Mouse (Mus musculus) heart, adult 2 months (tissue): ENCODE data around the gene Prkch. TPM values are rescaled to one million over a fixed set of nuclear protein-coding genes. Genes with fewer than 3 reads are reported as not detected.

Experiments
- DNase-seq, 2 experiments: peaks; one replicate each; pipeline ENCODE4 v3.0.0; 2021
- H3K27ac ChIP-seq: fragments of 200-600 bp; 2 replicates; pipeline ENCODE4 v1.8.1; 2022
- H3K27me3 ChIP-seq: fragments of 200-500 bp; 2 replicates; pipeline ENCODE4 v1.6.1; 2012; ENCODE audit warnings: mild to moderate bottlenecking, low read length, inconsistent platforms, mixed read lengths; ENCODE audit not compliant: control insufficient read depth, insufficient read depth
- H3K36me3 ChIP-seq: fragments of 200-500 bp; 2 replicates; pipeline ENCODE4 v1.6.1; 2012; ENCODE audit warnings: low read length, inconsistent platforms; ENCODE audit not compliant: control insufficient read depth, insufficient read depth
- H3K4me1 ChIP-seq: fragments of 200-500 bp; 2 replicates; pipeline ENCODE4 v1.6.1; 2011; ENCODE audit warnings: low read length; ENCODE audit not compliant: control insufficient read depth, insufficient read depth
- H3K4me3 ChIP-seq: fragments of 200-600 bp; 2 replicates; pipeline ENCODE4 v1.8.1; 2022
- H3K79me2 ChIP-seq: fragments of 200-500 bp; replicated peaks from 2 replicates; pipeline ENCODE4 v1.6.1; 2012; ENCODE audit warnings: mild to moderate bottlenecking, inconsistent platforms, low read length, moderate library complexity, mixed read lengths; ENCODE audit not compliant: control insufficient read depth, insufficient read depth
- H3K9ac ChIP-seq: fragments of 200-500 bp; 2 replicates; pipeline ENCODE4 v1.6.1; 2012; ENCODE audit warnings: low read depth, mild to moderate bottlenecking, control low read depth, inconsistent platforms, low read length, mixed read lengths
- CTCF ChIP-seq: fragments of 200-600 bp; IDR thresholded peaks from 2 replicates; pipeline ENCODE4 v1.8.1; 2022; ENCODE audit warnings: antibody characterized with exemption, mild to moderate bottlenecking, moderate library complexity
- EP300 ChIP-seq: fragments of 200-500 bp; IDR thresholded peaks from 2 replicates; pipeline ENCODE4 v1.6.1; 2011; ENCODE audit warnings: low read depth, low read length, control low read depth; ENCODE audit not compliant: insufficient read depth
- POLR2A ChIP-seq: fragments of 200-500 bp; IDR thresholded peaks from 2 replicates; pipeline ENCODE4 v1.6.1; 2011; ENCODE audit warnings: mild to moderate bottlenecking, low read depth, low read length, control low read depth; ENCODE audit not compliant: insufficient read depth
- WGBS: fragments of 180-500 bp; shearing (Covaris S2); methylation state at CpG from one replicate; pipeline ENCODE4 v1.1.7; 2018; 5-methylcytosine and 5-hydroxymethylcytosine counted together
- intact Hi-C: fragments of 180-260 bp; cut with DNase I; formaldehyde crosslinking; loops from one replicate; pipeline ENCODE4 v1.15.1; 2025
- polyA plus RNA-seq: library from polyadenylated mRNA; depleted of rRNA; stranded (reverse); fragments of >200 nt; gene quantifications from 2 replicates; pipeline ENCODE4 v1.2.3, GENCODE M21; 2012
- total RNA-seq, 2 experiments: library from RNA; stranded (reverse); gene quantifications; 2 replicates each; pipeline ENCODE4 v1.2.3; 2021

The Prkch gene
- total and polyA plus RNA-seq, 3 experiments: 9.7 to 17.5 (median 16.6) TPM

DNA sequence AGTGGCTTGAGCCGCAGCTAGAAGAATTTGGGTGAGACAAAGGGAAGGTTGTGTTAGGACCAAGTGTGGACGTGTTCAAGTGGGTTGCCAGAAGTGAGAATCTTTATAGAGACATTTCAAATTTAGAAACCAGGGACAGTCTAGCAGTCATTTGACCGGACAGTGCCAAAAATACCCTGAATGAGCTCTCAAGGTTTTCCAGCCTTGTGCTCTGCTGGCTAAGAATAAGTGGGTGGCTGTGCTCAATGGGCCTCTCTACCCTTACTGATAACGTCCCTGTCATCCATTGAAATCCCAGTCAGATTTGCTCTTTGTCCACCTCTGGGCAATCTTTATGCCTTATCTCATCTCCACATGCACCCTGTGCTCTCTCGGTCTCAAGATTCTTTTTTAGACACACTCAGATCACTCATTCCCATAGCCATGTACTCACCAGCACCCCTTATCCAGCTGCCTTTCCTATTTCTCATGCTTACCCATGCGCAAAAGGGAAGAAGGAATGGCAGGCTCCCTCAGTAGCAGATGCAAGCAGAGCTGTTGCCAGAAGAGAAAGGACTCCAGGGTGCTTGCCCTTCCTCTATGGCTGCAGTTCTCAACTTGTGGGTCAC, 196.9 kb downstream of the Prkch start:
- no peak overlapping the region; the same call in 1 of the 2 replicates for H3K9ac ChIP-seq
- no peaks in the 10 kb centered on the region for H3K79me2 ChIP-seq
- TF ChIP-seq CTCF (no peak), EP300 (peak; percentile 75; the same call in 1 of the 2 replicates)
- H3K27ac ChIP-seq: peak overlapping the region; percentile 87
- intact Hi-C loops: no loop called here
- H3K27me3 ChIP-seq: no peaks in the 10 kb centered on the region
- peaks cover 8% of the 10 kb centered on the region; the same call in 1 of the 2 replicates for H3K36me3 ChIP-seq
- peak in 1 of 2 experiments; percentile 69 for DNase-seq
- H3K4me3 ChIP-seq: no peak overlapping the region
- H3K4me1 ChIP-seq: peaks cover 15% of the 10 kb centered on the region
- WGBS: 64% methylated on average over 6 of the region's 6 CpGs

DNA sequence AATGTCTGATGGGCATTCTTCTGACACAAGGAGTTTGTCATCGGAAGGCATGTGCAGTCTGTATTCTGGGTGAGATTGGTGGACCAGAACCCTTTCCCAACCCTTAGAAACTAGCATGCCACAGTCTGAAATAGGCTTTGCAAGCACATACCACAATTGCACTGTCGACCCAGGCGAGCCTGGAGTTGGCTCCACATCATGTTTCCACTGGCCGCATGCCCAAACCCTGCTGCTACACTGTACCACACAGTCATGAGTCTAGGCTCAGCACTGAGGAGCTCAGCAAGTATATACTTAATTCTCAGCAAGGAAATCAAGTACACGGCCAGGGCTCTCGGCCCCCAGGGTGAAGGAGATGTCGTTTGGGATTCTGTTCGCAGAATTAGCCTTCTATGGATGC, 202.3 kb downstream of the Prkch start:
- peaks cover 10% of the 10 kb centered on the region for H3K36me3 ChIP-seq
- no peaks in the 10 kb centered on the region for H3K27me3 ChIP-seq
- H3K4me1 ChIP-seq: peaks cover 24% of the 10 kb centered on the region
- H3K9ac ChIP-seq: no peak overlapping the region
- TF ChIP-seq POLR2A (no peak), CTCF (no peak), EP300 (peak; percentile 81)
- no peak overlapping the region for H3K4me3 ChIP-seq
- DNase-seq: peak; percentile 85
- peak overlapping the region; percentile 61 for H3K27ac ChIP-seq
- 25% methylated on average over 8 of the region's 8 CpGs for WGBS
- H3K79me2 ChIP-seq: no peaks in the 10 kb centered on the region
- intact Hi-C loops: no loop called here

DNA sequence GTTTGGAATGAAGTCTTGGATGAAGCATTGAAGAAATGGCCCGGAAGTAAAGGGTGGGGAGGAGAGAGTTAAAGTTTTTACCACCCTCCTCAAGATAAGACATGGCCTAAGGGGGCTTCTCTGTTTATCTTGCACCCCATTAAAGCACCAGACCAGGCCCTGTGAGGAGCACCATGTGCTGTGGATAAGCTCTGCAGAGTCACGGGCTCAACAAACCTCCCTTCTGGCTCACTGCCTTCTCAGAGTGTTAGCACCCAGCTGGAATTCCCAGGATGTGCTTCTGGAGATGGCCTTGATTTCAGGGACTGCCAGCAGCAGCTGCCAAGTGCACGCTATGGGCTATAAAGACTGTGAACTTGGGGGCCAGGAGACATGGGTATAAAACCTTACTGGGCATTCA, 204.3 kb downstream of the Prkch start:
- 11% methylated on average over 3 of the region's 3 CpGs for whole genome bisulfite sequencing
- peaks cover 32% of the 10 kb centered on the region for H3K4me1 ChIP-seq

DNA sequence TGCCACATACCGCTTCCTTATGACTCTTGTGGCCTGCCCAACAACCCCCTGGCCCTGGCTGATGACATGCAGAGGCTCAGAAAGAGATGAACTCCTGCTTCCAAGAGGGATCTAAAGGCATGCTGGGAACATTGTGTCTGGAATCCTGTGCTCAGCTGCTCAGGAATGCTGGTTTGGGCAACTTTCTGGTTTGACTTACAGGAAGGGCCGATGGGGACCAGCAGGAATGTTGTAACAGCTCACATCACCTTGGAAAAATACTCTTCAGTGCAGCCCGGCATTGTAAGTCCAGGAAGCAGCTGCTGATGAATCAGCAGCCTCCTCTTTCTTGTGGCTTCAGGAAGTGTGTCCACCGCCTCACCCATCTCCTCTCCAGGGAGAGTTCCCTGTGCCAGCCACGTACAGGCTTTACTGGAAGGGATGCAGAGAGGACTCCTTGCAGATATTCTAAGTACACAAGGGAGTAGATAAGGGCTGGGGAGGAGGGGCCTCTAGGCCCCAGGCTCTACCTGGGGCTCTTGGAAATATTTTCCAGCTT, 206.0 kb downstream of the Prkch start:
- Histone ChIP-seq H3K4me1 (peaks cover 38% of the 10 kb centered on the region), H3K27me3 (no peaks in the 10 kb centered on the region), H3K9ac (no peak overlapping the region), H3K4me3 (no peak overlapping the region), H3K36me3 (peaks cover 8% of the 10 kb centered on the region), H3K79me2 (no peaks in the 10 kb centered on the region), H3K27ac (peak overlapping the region; percentile 76)
- WGBS: 10% methylated on average over 5 of the region's 5 CpGs
- peak in 1 of 2 experiments; percentile 75 for DNase-seq
- TF ChIP-seq POLR2A: peak; percentile 12; the same call in 1 of the 2 replicates
- TF ChIP-seq EP300: peak; percentile 89; the same call in 1 of the 2 replicates
- TF ChIP-seq CTCF: no peak
- intact Hi-C loops: loop anchor here (5.0 kb wide), 2 partner anchors 57 to 117 kb away; no protein-coding TSS in a partner anchor

More for the DNA sequence above, 204.3 kb downstream of the Prkch start:
- intact Hi-C loops: no loop called here
- Histone ChIP-seq H3K27me3 (no peaks in the 10 kb centered on the region), H3K9ac (no peak overlapping the region), H3K36me3 (peaks cover 8% of the 10 kb centered on the region), H3K27ac (peak overlapping the region; percentile 7; the same call in 1 of the 2 replicates), H3K79me2 (no peaks in the 10 kb centered on the region), H3K4me3 (no peak overlapping the region)
- no peak for DNase-seq
- TF ChIP-seq EP300 (no peak), POLR2A (no peak)

DNA sequence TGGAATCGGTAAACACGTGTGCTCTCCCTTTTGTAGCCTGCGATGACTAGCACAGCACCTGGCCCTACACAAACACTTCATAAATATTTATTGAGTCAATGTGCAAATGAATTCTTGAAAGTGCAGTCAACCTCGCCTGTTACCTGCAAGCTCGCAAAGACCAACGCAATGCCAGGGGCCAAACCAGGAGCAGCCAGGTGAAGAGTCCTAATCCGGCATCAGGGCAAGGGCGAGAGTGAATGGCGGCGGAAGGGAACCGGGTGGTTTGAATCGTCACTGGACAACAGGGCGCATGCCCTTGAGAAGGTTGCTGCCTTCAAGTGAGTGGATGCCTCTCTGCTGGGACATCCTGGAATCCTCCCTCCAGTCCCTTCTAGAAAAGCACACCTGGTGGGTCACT, 208.6 kb downstream of the Prkch start:
- 83% methylated on average over 13 of the region's 13 CpGs for WGBS
- H3K27me3 ChIP-seq: no peaks in the 10 kb centered on the region
- H3K27ac ChIP-seq: peak overlapping the region; percentile 77
- TF ChIP-seq CTCF (no peak), POLR2A (no peak), EP300 (no peak)
- H3K79me2 ChIP-seq: no peaks in the 10 kb centered on the region
- peaks cover 31% of the 10 kb centered on the region for H3K4me1 ChIP-seq
- DNase-seq: no peak
- intact Hi-C loops: loop anchor here (5.0 kb wide), 2 partner anchors 54 to 114 kb away; no protein-coding TSS in a partner anchor
- no peak overlapping the region for H3K9ac ChIP-seq
- no peak overlapping the region for H3K4me3 ChIP-seq
- H3K36me3 ChIP-seq: peaks cover 3% of the 10 kb centered on the region

DNA sequence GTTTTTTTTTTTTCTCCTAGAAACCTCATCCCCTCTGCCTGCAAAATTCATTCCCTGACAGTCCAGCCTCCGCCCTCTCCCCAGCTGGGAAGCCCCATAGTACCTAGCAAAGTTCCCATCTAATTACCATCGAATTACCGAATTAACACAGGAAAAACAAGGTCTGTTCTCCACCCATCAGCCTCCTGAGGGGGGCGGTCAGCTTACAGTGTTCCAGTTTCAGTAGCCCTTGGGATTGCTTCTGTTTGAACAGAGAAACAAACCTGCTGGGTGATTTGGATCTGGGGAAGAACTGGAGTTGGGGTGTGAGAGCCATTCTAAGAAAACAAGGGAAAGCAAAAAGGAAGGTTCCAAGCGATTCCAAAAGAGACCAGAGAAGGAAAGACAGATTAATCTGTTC, 209.1 kb downstream of the Prkch start:
- Histone ChIP-seq H3K9ac (peak overlapping the region; percentile 7), H3K27ac (peak overlapping the region; percentile 77), H3K4me3 (peak overlapping the region; percentile 25; the same call in 1 of the 2 replicates), H3K27me3 (no peaks in the 10 kb centered on the region), H3K36me3 (peaks cover 3% of the 10 kb centered on the region), H3K4me1 (peaks cover 31% of the 10 kb centered on the region), H3K79me2 (no peaks in the 10 kb centered on the region)
- no peak for DNase-seq
- WGBS: 18% methylated on average over 5 of the region's 5 CpGs
- intact Hi-C loops: loop anchor here (5.0 kb wide), 2 partner anchors 54 to 114 kb away; no protein-coding TSS in a partner anchor
- TF ChIP-seq EP300 (no peak), CTCF (peak; percentile 48)
